Mouse (Mus musculus) embryonic facial prominence, embryonic 14.5 days (tissue): Measurements from ENCODE around the gene Atcay. TPM values are rescaled to one million over a fixed set of nuclear protein-coding genes. Genes with fewer than 3 reads are reported as not detected.

Experiments used
- ATAC-seq: fragments of 200-750 bp; cut with Nextera tagmentation; 2 replicates; pipeline ENCODE4 v1.8.0; 2017; ENCODE audit warnings: low read depth, moderate number of reproducible peaks, moderate TSS enrichment
- DNase-seq: peaks from one replicate; pipeline ENCODE4 v3.0.0-alpha.2; 2015; ENCODE audit warnings: low spot score
- H3K27ac ChIP-seq: fragments of 300-500 bp; sonication (generic); replicated peaks from 2 replicates; pipeline ENCODE4 v1.5.1; 2014; ENCODE audit warnings: low read depth, mild to moderate bottlenecking, low read length, moderate library complexity
- H3K27me3 ChIP-seq: fragments of 300-500 bp; sonication (generic); replicated peaks from 2 replicates; pipeline ENCODE4 v1.6.1; 2014; ENCODE audit warnings: low read length; ENCODE audit not compliant: control insufficient read depth, insufficient read depth
- H3K36me3 ChIP-seq: fragments of 300-500 bp; sonication (generic); 2 replicates; pipeline ENCODE4 v1.6.1; 2014; ENCODE audit warnings: low read length, mixed read lengths; ENCODE audit not compliant: control insufficient read depth, insufficient read depth
- H3K4me1 ChIP-seq: fragments of 300-500 bp; sonication (generic); 2 replicates; pipeline ENCODE4 v1.6.1; 2014; ENCODE audit warnings: antibody characterized with exemption, low read length; ENCODE audit not compliant: control insufficient read depth, insufficient read depth
- H3K4me2 ChIP-seq: fragments of 300-500 bp; sonication (generic); 2 replicates; pipeline ENCODE4 v1.6.1; 2014; ENCODE audit warnings: low read depth, mild to moderate bottlenecking, low read length, moderate library complexity, mixed read lengths
- H3K4me3 ChIP-seq: fragments of 300-500 bp; sonication (generic); 2 replicates; pipeline ENCODE4 v1.5.1; 2014; ENCODE audit warnings: low read depth, mild to moderate bottlenecking, low read length
- H3K9ac ChIP-seq: fragments of 300-500 bp; sonication (generic); 2 replicates; pipeline ENCODE4 v1.6.1; 2014; ENCODE audit warnings: low read depth, mild to moderate bottlenecking, low read length, moderate library complexity, mixed read lengths
- H3K9me3 ChIP-seq: fragments of 300-500 bp; sonication (generic); 2 replicates; pipeline ENCODE4 v1.6.1; 2016; ENCODE audit warnings: low read length; ENCODE audit not compliant: control insufficient read depth
- WGBS: fragments of 180-500 bp; shearing (Covaris S2); extraction: QIAGEN DNeasy Blood & Tissue Kit; methylation state at CpG from one replicate; pipeline ENCODE4 v1.1.7; 2014; 5-methylcytosine and 5-hydroxymethylcytosine counted together
- polyA plus RNA-seq: library from polyadenylated mRNA; unstranded; fragments of >200 nt; fragmentation: Nextera tagmentation; extraction: Ambion mirVana; gene quantifications from 2 replicates; pipeline ENCODE4 v1.2.1, GENCODE M21; 2014

Atcay gene
- polyA plus RNA-seq, 1 experiment from 2014 or later, result 2.4 TPM

GRCm38 (mm10) chr10:81216810-81217209 is 13.8 kb downstream of the Atcay start:
- no peaks in the 10 kb centered on the region for H3K4me1 ChIP-seq
- no peak overlapping the region for H3K27ac ChIP-seq
- no peak overlapping the region for H3K9ac ChIP-seq
- H3K4me3 ChIP-seq, result no peak overlapping the region
- H3K9me3 ChIP-seq, result no peaks in the 10 kb centered on the region
- no peak for ATAC-seq
- no peak for DNase-seq
- WGBS, result 87% methylated on average over 5 of the region's 6 CpGs
- no peak overlapping the region for H3K4me2 ChIP-seq
- no peaks in the 10 kb centered on the region for H3K36me3 ChIP-seq
- H3K27me3 ChIP-seq, result no peaks in the 10 kb centered on the region

DNA sequence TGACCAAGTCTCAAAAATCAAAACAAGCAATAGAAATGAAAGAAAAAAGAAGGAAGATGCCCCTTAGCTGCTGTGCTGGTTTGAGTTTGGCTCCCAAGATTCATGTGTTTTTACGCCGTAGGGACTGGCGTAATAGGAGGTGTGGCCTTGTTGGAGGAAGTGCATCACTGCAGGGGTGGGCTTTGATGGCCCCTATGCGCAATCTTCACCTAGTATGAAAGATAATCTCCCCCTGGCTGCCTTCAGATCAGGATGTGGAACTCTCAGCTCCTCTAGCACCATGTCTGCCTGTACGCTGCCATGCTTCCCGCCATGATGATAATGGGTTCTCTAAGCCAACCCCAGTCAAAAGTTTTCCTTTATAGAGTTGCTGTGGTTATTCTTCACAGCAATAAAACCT is 14.4 kb downstream of the Atcay start:
- H3K36me3 ChIP-seq, result no peaks in the 10 kb centered on the region
- no peaks in the 10 kb centered on the region for H3K9me3 ChIP-seq
- H3K27me3 ChIP-seq, result no peaks in the 10 kb centered on the region
- H3K4me1 ChIP-seq, result no peaks in the 10 kb centered on the region
- 92% methylated on average over 6 of the region's 6 CpGs for WGBS
- no peak overlapping the region for H3K27ac ChIP-seq
- no peak overlapping the region for H3K4me3 ChIP-seq
- H3K9ac ChIP-seq, result no peak overlapping the region
- DNase-seq (no peak), ATAC-seq (no peak)
- no peak overlapping the region for H3K4me2 ChIP-seq

DNA sequence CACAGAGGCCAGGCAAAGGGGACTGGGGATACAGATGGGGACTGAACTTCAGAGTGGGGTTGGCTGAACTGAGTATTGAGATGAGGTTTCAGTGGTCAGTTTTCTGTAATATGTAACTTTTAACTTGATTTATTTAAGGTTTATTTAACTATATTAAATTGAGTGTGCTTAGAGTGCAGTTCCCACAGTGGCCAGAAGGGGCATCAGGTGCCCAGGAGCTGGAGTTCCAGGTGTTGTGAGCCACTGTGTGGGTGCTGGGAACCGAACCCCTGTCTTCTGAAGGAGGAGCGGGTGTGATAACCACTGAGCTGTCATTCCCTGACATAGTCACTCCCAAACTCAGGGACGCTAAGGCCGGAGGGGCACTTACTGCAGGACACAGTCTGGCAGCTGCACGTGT is 20.5 kb downstream of the Atcay start:
- H3K9ac ChIP-seq, result no peak overlapping the region
- ATAC-seq, result no peak
- no peaks in the 10 kb centered on the region for H3K27me3 ChIP-seq
- no peak overlapping the region for H3K4me2 ChIP-seq
- H3K9me3 ChIP-seq, result 0 out of 2 replicates have a peak, but pooled peaks cover 7% of the 10 kb centered on the region
- H3K36me3 ChIP-seq, result no peaks in the 10 kb centered on the region
- no peak overlapping the region for H3K4me3 ChIP-seq
- no peak overlapping the region for H3K27ac ChIP-seq
- WGBS, result 98% methylated on average over 5 of the region's 5 CpGs
- DNase-seq, result no peak
- no peaks in the 10 kb centered on the region for H3K4me1 ChIP-seq

DNA sequence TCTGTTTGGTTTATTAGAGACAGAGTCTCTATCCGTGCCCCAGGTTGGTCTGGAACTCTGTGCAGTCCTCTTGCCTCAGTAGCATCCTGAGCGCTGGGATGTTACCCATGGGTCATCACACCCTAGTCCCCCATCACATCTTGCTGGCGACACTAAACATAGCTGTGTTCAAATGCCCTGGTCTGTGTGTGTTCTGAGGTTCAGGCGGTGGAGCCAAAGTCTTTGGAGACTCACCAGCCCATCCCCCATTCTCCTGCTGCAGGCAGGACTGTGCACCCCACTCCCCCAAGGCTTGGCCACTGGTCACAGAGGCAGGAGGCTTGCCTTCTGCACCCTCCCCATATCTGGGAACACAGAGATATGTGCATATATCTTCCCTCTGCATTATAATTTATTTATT is 26.5 kb downstream of the Atcay start:
- H3K36me3 ChIP-seq, result no peaks in the 10 kb centered on the region
- WGBS, result 78% methylated on average over 4 of the region's 4 CpGs

DNA sequence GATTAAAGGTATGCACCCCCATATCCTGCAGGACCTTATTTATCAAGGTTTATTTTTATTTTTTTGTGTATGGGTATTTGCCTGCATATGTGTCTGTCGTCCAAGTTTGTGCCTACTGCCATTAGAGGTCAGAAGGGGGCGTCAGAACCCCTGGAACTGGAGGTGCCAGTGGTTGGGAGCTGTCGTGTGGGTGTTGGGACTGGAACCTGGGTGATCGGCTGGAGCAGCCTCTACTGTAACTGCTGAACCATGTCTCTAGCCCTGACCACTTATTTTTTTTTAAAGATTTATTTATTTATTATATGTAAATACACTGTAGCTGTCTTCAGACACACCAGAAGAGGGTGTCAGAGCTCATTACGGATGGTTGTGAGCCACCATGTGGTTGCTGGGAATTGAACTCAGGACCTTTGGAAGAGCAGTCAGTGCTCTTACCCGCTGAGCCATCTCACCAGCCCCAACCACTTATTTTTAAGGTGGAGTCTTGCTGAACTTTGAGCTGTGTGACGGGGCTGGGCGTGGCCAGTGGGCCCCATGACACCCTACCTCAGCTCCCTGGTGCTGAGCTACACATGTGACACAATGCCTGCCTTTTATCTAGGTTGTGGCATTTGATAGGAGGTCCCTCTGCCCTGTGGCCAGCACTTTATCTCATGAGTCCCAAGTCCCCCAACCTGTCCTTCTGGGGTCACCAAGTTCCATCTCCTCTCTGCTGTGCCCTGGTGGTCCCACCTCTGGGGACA is 27.5 kb downstream of the Atcay start:
- H3K9me3 ChIP-seq, result no peaks in the 10 kb centered on the region
- no peaks in the 10 kb centered on the region for H3K36me3 ChIP-seq
- H3K27me3 ChIP-seq, result no peaks in the 10 kb centered on the region
- DNase-seq, result no peak
- 59% methylated on average over 8 of the region's 8 CpGs for WGBS
- H3K27ac ChIP-seq, result no peak overlapping the region
- no peak overlapping the region for H3K4me3 ChIP-seq
- no peak overlapping the region for H3K9ac ChIP-seq
- H3K4me2 ChIP-seq, result no peak overlapping the region
- ATAC-seq, result no peak
- H3K4me1 ChIP-seq, result no peaks in the 10 kb centered on the region

More for the DNA sequence above, 26.5 kb downstream of the Atcay start:
- no peak overlapping the region for H3K4me3 ChIP-seq
- H3K9me3 ChIP-seq, result no peaks in the 10 kb centered on the region
- no peak overlapping the region for H3K4me2 ChIP-seq
- H3K4me1 ChIP-seq, result no peaks in the 10 kb centered on the region
- DNase-seq (no peak), ATAC-seq (no peak)
- no peak overlapping the region for H3K9ac ChIP-seq
- H3K27ac ChIP-seq, result no peak overlapping the region
- no peaks in the 10 kb centered on the region for H3K27me3 ChIP-seq

DNA sequence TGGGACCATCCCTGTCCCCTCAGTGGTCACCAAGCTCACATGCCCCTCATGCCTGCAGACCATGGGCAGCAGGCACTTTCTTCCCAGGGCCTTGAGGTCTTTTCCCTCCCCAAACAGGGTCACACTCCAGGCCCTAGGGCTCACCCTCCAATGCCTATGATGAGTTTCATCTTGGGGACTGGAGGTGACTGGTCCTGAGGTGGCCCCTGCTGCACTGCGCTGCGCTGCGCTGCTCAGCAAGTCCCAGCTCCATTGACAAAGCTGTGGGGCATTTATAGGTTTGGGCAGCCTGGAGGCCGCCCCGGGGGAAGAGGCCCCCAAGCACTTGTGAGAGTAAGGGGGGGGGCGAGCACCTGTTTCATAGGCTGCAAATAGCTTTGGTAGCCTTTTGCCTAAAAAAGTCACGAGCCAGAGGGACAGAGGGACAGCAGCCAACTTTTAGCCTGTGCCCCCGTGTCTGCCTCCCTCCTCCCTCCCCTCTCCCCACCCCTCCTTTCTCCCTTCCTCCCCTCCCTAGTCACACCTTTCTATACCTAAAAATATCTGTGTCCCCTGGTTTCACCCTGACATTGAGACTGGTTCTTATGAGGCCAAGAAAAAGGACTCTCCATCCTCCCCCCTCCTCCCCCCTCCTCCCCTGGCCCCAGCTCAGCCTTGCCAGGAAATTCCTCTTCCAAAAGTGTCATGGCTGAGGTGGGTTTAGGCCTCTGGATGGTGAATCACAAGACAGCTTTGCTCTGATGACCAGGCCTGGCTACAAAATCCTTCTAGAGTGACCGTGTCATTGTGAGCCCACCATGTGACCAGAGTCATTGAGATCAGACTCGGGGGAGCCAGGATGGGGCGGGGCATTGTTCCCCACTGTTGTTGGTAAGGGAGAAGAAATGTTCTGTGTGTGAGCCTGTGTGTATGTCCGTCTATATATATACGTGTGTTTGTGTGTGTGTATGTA is 28.6 kb downstream of the Atcay start, which contains the start of gene Nmrk2:
Gene Nmrk2, minus strand, starts transcription at position 245 of the 952 bp plus-strand sequence.
- Histone ChIP-seq H3K4me3 (no peak within 1 kb of the TSS), H3K27ac (no peak within 1 kb of the TSS), H3K36me3 (no peaks in the 10 kb centered on the region), H3K9me3 (no peaks in the 10 kb centered on the region), H3K4me1 (no peaks in the 10 kb centered on the region), H3K27me3 (no peaks in the 10 kb centered on the region), H3K4me2 (no peak within 1 kb of the TSS), H3K9ac (no peak within 1 kb of the TSS)
- DNase-seq, result no peak
- ATAC-seq, result no peak
- WGBS, result 45% methylated on average over 11 of the region's 13 CpGs

DNA sequence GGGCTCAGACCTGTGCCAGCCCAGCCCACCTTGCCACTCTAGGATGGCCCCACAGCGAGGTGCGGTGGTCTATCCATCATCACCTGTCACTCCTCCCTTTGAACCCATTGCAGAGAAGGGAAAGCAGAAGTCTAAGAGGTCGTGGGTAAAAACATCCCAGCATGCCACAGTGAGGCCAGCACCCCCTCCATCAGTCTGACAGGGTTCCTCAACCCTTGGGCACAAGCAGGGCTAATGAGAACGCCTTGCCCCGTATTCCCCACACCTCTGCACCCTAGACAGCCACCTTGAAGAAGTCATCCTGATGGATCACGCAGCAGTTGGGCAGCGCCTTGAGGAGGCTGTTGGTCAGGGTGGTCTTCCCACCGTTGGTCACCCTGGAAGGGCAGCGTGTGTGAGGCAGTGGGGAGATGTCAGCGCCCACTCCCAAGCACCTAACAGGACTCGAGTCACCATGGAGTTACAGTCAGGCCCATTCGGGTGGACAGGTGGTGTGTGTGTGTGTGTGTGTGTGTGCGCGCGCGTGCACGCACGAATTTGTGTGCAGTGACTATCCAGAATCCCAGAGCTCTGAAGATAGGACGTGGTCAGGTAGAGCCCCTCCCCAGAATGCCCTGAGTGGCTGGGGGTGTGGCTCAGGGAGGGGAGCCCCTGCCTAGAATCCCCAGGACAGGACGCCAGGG is 29.9 kb downstream of the Atcay start:
- DNase-seq (no peak), ATAC-seq (no peak)
- H3K27me3 ChIP-seq, result peaks cover 7% of the 10 kb centered on the region
- no peak overlapping the region for H3K27ac ChIP-seq
- no peak overlapping the region for H3K9ac ChIP-seq
- H3K4me1 ChIP-seq, result no peaks in the 10 kb centered on the region
- H3K9me3 ChIP-seq, result no peaks in the 10 kb centered on the region
- WGBS, result 79% methylated on average over 19 of the region's 20 CpGs
- no peak overlapping the region for H3K4me3 ChIP-seq
- H3K4me2 ChIP-seq, result no peak overlapping the region
- no peaks in the 10 kb centered on the region for H3K36me3 ChIP-seq

GRCm38 (mm10) chr10:81200141-81200540 is 30.5 kb downstream of the Atcay start:
- H3K4me3 ChIP-seq, result no peak overlapping the region

More at GRCm38 (mm10) chr10:81200141-81200540, 30.5 kb downstream of the Atcay start:
- ATAC-seq, result no peak
- H3K9ac ChIP-seq, result no peak overlapping the region
- H3K4me1 ChIP-seq, result no peaks in the 10 kb centered on the region
- H3K4me2 ChIP-seq, result no peak overlapping the region
- no peak overlapping the region for H3K27ac ChIP-seq
- no peak for DNase-seq
- H3K9me3 ChIP-seq, result no peaks in the 10 kb centered on the region
- WGBS, result 78% methylated on average over 12 of the region's 13 CpGs
- no peaks in the 10 kb centered on the region for H3K36me3 ChIP-seq
- H3K27me3 ChIP-seq, result peaks cover 13% of the 10 kb centered on the region
